Mouse (Mus musculus) T-helper 2 cell (primary cell): ENCODE data around the gene Hist1h1d.
"Not testable (repeated sequence)": the region's sequence is repeated elsewhere in the genome, so short reads cannot be mapped to it uniquely, and the experiment has no call there.

ENCODE experiments used
- in situ Hi-C: fragments of 300-600 bp; cut with MboI, MseI; formaldehyde crosslinking; loops from one replicate; pipeline ENCODE4 v1.15.1; 2025; ENCODE audit warnings: high pct_unique_total_duplicates

The Hist1h1d gene

GRCm38 (mm10) chr13:23585442-23586098 is 32.5 kb downstream of the Hist1h1d start:
- in situ Hi-C loops, result not testable (repeated sequence)

GRCm38 (mm10) chr13:23586099-23586939 is 33.3 kb downstream of the Hist1h1d start:
- in situ Hi-C loops, result no loop called here

- in situ Hi-C loops, result no loop called here
Observed at GRCm38 (mm10) chr13:23586940-23587225, 33.8 kb downstream of the Hist1h1d start.

DNA sequence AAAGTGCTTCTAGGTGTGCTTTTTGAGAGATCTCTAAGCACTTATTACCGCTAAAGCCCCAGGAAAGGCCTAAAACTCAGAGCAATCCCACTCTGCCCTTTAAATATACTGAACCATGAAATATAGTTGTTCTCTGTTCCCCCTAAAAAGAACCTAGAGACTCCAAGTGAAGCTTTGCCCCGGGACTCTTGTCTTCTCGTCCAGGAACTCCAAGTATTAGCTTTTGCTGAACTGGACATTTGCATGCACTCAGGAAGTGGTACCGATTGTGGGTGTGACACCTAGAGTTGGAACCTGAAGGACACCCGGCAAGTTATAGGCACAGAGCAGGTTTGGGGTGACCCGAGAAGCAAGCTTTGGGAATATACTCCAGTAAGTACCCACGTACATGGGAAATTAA is 38.1 kb downstream of the Hist1h1d start:
- in situ Hi-C loops, result no loop called here

DNA sequence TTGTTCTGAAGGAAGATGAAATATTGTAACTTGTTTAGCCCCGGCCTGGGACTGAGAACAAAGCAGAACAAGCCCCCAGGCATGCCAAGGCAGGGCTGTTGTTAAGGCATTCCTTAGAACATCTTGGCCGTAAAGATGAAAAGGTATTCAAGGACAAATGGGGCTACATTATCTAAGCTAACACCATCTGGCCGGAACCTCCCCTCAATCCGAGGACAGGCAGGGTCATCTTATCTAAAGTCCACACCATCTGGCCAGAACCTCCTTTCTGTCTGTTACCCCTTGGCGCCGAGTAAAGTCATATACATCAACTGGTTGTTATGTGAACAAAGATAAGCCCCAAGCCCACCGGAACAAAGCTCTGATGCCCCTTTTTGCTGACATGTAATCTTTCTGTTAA is 38.8 kb downstream of the Hist1h1d start:
- in situ Hi-C loops, result not testable (repeated sequence)

- in situ Hi-C loops, result no loop called here
Observed at GRCm38 (mm10) chr13:23592614-23593013, 39.6 kb downstream of the Hist1h1d start.

DNA sequence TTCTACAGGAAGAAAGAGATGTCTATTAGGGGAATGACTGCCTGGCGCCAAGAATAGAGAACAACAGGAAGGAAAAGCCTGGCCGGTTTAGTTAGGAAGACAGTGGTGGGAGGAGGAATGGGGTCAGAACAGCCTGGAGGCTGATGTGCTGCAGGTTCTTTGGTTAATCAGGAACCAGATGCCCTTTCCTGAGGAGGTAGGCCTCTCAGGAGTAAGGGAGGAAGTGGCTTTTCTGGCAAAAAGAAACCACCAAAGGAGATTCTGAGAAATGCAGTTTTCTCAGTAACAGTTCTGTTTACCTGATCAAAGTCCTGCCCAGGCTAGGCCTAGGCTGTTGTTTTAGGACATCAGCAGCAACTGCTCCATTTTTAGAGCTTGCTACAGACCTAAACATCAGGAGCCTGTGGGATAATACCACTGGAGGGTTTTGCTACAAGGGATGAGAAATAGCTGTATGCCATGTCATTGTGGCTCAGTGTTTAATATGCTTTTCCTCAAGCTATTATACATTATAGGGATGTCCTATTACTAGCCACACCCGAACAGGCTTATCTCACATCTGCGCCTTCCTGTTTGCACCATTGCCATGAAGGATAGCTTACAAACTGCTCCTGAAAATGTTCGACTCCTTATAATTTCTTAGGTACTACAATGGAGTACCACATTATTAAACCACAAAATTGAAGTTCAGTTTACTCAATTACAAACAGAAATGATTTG is 40.1 kb downstream of the Hist1h1d start:
- in situ Hi-C loops, result no loop called here

DNA sequence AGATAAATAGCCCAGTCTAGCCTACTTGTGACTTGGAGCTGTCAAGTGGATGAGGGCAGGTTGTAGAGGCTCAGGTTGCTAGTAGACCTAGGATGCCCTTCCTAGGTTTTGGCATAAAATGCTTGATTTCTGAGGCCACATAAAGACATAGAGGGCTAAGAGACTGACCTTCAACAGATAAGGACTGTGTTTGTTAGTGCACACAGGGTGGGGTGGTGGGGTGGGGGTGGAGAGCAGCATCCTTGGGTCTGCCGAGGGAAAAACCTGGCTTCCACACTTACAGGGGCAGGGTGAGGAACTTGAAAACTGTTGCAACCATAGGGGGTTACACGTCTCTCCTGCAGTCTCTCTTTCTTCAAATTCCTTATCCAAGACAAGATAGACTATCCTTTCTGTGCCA is 42.1 kb downstream of the Hist1h1d start:
- in situ Hi-C loops, result no loop called here

DNA sequence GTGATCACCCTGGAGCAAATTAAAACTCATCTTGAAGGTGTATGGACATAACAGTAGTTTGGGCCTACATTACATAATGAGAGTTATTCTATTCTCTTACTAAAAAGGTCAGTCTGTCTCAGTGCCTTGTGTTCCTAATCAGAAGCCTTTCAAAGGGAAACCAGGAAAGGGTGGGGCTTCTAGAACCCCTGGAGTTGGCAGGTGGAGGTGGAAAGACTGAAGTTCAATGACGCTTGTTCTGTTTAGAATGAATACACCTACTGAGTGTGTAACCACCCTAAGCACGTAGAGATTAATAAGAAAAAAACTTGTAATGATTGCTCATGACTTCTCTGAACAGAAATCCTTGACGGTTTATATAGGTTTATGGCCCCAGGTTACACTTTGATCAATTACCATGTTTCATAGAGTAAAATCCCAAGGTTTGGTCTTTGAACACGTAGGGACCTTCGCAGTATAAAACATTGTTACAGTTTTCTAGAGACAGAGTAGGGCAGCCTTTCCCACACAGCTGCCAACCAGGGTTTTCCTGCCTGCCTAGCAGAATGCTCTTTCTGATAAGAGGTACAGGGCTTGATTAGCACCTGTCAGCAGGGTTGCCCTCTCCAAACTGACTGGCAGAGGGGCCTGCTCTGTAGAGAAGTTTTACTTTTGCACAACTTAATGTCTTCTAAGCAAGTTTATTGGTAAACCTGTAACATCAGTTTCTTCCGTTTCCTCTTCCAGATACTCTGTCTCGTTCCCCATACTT is 42.7 kb downstream of the Hist1h1d start:
- in situ Hi-C loops, result no loop called here

DNA sequence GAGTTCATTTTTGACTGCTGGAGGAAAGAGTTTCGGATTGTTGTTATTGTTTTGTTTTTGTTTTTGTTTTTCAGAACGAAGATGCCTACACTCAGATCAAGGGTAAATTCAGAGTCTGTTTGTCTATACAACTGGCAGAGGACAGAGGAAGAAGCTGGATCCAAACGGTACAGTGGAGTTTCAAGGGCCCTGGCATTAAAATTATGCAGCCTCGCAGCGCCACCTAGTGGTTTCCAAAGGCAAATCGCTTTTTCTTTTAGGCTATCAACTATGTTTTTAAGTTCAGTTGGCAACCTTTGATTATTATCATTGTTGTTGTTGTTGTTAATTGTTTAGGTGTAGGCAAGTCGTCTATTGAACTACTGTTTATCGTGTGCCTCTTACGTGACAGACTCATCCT is 44.9 kb downstream of the Hist1h1d start:
- in situ Hi-C loops, result no loop called here

DNA sequence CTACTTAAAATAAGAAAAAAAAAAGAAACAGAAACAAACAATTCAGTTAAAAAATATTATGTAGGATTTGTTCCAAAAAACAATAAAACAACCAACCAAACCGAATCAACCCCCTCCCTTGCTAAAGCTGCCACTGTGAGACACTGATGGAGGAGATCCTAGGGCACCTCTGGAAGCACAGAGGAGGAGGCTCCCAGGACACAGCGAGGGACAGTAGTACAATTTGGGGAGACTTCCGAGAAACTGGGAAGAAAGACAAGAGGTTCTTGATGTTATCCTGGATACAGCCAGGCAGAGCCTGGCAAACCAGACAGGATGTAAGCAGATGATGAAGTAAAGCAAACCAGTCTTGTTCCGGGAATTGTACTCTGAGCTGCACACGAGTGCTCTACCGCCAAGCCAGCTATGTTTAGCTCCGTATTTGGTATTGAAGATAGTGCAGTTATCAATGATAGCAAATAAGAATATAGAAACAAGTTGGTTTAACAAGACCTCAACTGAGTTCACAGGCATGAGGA is 50.2 kb downstream of the Hist1h1d start:
- in situ Hi-C loops, result no loop called here

GRCm38 (mm10) chr13:23604452-23604851 is 51.4 kb downstream of the Hist1h1d start:
- in situ Hi-C loops, result no loop called here

GRCm38 (mm10) chr13:23605052-23605451 is 52.0 kb downstream of the Hist1h1d start:
- in situ Hi-C loops, result no loop called here

- in situ Hi-C loops, result no loop called here
Observed at GRCm38 (mm10) chr13:23609209-23609608, 56.1 kb downstream of the Hist1h1d start.

DNA sequence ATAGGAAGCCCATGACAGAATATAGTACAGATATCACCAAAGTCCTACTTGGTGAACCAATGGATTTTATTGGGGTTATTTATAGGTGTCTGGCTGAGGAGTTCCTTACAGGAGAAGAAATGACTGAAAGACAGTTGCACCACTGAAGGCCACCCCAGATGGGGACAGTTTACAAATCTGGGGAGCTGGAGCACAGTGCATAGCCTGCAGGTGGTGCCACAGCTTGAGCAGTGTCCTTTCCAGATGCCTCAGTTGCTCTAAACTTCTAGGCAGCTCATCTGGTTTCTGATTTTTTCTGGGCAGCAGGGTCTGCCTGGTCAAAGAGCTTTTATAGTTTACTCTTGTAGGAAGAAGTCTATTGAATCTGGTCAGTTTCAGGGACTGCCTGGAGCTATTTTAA is 56.8 kb downstream of the Hist1h1d start:
- in situ Hi-C loops, result no loop called here
